Mouse (Mus musculus) heart, adult 11 months (tissue): ENCODE results near the gene Smad6.

ENCODE experiments used
- DNase-seq: peaks from one replicate; pipeline ENCODE4 v3.0.0; 2022

The Smad6 gene

DNA sequence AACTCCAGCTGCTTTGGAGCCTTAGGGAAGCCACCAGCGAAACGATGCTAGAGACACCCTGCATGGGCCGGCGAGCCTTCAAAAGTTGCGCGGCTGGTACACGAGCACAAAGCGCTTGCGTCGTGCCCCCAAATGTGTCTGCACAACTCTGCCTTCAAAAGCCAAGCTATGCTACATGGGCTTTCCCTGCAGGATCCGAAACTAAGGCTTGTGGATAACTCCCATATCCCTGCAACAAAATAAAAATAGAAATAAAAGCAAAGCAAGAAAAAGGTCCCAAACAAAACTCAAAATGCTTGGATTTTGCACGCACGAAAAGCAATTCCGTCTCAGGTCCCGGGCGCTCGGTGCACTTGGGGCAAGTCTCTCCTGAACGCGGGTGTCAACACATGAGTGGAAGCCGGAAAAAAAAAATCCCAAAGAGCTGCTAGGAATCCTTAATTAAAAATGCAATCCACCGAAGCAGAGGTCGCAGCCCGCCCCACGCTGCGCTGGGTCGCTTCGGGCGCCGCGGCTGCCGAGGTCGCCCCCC lies 474 bp downstream of the Smad6 start:
- DNase-seq = no peak

DNA sequence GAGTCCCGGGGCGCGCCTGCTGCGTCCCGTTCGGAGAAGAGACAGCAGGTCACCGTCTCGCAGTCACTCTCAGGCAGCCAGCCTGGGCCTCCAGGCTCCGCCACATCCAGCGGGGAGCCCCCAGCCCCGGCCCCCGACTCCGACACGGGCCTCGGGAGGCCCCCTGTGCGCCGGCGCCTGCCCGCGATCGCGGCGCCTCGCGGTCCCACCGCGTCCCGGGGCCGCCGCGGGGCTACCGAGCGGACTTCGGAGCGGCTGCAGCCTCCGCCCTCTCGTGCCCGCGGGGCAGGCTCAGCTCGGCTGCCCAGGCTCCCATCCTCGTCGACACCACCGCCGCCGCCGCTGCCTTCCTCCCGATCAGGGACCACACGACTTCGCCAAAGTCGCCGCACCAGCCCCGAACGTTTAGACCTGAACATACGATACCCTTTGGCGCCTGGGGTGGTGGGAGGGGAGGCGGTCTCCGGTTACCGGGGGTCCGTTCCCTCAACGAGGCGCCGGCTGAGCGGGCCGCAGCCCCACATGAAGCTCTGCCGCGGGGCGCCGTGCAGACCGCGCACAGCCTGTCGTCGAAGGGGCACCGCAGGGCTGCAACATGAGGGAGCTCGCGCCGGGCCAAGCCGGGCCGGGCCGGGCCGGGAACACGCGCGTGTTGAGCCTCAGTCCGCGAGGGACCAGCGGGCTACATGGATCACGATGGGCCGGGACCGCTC lies 1.1 kb downstream of the Smad6 start:
- peak; percentile 95 for DNase-seq

DNA sequence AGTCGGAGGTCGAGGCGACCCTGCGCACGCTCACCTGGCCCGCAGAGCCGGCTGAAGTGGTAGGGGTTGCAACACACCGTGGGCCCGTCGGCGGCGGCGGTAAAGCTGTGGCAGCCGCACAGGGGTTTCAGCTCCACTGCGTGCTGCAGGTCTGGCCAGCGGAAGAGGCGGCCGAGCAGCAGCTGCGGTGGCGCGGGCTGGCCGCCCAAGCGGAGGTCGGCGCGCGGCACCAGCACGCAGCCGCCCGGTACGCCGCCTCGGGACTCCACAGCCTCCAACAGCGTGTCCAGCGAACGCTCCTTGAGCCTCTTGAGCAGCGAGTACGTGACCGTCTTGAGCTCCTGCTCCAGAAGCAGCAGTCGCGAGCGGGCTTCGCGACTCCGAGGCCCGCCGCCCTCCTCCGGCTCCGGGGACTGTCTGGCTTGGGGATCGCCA lies 1.7 kb downstream of the Smad6 start:
- DNase-seq = peak; percentile 93

DNA sequence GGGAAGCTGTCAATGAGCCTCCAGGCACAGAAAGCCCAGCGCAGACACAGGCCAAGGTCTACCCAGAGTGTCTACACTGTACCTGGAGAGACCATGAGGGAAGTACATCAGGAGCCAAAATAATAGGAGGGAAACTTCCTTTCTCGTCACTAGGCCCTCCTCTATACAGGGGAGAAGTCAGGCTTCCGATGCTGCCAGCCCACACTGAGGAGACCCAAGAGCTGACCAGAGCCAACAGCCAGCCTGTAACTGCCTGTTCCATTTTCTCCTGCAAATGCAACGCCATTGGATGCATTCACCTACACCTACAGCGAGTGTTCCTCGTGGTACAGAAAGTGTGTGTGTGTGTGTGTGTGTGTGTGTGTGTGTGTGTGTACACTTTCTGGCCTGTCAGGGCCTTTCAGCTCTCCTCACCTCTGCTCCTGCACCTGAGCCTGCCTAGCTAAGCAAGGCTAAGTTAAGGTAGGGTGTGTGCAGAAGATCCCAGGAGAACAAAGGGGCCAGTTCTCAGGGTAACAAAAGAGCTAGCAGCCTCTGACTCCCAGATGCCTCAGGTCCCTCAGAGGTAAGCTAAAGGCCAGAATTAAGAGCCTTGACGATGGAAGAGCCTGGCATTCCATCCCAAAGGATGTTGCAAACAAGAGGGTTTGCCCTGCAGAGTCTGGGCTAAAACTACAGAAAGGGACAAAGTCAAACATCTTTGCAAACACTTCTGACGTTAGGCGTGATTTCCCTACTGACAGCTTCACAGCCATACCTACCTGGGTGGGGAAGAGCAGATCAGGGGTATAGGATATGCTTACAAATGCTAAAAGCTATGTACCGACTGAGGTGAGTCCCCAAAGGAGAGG lies 2.6 kb downstream of the Smad6 start:
- DNase-seq = no peak

DNA sequence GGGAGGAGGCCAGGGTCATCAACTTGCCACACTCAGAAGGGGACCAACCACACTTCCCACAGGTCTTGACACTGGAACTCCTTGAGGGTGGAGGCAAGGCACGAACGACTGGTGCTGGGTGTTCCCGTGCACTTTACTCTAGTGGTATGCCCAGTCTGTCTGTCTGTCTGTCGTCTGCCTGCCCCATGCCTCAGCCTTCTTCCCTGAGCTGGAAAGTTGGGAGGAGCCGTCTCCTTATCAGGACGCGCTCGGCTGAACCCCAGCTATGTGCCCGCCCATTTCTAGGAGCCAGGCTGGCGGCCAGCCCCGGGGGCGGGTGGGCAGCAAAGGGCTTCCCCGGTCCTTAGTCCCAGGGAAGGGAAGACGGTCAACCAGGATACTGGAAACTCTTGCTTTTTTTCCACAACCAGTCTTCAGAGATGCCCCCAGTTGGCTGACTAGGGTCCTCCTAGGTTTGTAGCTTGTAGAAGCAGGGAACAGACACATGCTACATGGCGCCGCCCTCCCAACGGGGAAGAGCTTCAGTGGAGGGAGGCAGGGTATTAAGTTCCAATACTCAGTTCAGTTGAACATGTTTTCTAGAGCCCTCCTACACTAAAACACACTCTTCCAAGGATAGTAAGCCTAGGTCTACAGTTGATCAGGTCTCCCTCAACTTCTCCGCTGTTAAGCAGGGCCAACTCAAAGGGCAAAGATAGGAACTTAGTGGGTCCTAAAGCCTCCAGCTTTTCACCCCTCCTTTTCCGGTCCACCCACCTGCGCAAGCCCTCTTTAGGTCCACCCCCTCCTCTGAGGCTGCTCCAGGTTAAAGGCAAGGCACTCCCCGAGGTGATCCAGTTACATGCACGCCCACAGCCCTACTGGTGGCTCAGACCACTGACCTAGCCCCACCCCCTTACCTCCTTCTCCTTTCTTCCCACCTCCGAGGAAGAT lies 3.7 kb downstream of the Smad6 start:
- peak; percentile 97 for DNase-seq

DNA sequence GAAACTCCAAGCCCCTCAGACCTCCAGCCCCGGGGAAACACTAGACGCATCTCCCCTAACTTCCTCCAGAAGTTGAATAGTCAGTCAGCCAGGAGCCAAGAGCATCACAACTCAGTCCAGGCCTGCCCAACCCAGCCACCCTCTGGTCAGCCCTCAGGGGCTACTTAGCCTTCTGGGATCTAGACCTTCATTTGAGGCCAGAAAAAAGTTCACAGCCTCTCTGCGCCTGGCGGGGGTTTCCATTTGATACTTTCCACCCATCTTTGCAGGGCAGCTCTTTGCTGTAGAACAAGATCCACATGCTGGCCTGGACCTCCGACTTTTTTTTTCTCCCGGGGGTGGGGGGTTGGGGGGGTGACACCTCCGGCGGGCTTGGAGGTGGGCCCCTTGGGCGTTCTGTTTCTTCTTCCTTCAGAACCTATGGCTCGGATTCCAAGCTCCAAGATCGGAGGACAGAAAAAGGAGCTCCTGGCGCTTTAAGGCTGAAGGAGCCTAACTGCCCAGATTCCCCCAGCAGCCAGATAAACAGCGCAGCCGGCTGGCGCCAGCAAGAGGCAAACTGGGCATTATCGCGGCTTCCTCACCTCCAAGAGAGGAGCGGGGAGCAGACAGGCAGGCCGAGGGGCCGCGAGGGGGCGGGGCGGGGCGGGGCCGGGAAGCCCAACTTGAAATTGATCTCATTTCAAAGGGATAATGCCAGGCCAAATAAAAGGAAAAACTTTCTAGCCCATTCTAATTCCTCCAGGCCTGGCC lies 5.0 kb downstream of the Smad6 start:
- DNase-seq = peak; percentile 98

DNA sequence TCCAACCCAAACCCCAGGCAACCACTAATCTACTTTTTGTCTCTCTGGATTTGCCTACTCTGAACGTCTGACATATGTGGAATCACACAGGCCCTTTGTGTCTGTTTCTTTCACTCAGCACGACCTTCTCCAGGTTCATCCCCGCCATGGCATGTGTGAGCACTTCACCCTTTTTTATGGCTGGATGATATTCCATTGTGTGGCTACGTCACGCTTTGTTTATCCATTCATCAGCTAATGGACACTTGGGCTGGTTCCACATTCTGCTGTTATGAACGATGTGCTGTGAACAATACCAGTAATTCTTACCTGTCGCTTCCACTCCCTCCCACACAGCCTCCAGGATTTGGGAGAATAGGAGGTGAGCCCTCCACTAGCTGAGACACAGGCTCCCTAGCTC lies 5.8 kb downstream of the Smad6 start:
- no peak for DNase-seq

DNA sequence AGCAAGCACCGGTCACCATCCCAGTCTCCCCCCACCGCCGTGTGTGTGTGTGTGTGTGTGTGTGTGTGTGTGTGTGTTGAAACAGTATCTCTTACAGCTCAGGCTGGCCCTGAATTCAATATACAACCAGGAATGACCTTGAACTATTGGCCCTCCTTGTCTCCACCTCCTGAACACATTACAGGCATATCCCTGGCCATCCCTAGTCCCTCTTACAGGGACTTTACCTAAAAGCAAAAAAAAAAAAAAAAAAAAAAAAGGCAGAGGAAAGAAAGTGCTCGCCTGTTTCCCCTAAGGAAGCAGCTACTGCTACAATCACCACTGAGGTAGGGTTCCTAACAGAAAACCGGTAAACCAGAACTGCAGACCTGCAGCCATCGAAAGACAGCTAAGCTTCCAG lies 7.1 kb downstream of the Smad6 start:
- no peak for DNase-seq

DNA sequence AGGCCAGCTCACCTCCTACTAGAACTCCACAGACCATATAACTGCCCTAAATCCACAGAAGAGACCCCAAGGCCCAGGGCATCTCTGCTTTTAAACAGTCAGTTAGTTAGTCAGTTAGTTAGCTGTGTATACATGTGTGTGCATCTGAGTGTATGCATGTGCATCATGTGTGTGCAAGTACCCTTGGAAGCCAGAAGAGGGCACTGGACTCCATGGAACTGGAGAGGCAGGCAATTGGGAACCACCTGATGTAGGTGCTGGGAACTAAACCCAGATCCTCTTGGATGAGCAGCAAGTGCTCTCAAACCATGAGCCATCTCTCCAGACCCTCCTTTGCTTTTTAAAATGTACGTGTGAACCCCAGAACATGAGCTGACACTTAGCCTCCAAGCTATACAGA lies 10.5 kb downstream of the Smad6 start:
- DNase-seq = no peak

DNA sequence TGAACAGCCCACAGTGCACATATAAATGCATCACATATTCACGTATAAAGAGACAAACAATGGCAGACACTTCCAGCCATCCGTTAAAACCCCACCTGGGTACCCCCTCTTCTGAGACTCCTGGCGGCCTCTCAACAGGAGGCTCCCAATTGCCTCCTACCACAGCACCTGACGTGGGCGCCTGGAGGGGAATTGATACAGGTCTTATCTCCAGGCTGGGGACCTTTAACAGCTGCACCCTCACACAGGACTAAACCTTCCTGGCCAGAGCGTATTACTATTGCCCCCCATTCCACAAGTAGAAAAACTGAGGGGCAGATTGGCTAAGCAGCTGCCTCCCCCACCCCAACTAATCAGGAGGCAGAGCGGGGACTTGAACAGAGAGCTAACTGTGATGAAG lies 18.9 kb downstream of the Smad6 start:
- DNase-seq = no peak

DNA sequence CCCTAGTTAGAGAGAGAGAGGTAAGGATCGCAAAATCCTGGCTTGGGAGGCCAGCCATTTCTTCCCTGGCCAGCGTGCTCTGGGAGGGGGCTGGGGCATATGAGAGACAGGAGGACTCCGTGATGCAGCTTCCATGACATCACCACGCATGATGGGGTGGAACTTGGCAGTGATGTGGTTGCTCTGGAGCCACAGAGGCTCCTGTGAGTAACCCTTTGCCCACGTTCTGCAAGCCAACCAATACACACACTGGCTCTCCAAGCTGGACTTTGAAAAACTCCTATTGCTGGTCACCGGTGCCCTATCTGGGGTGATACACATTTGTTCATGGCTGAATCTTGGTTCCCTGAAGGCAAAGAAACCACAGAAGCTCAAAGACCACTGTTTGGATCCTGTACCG lies 20.8 kb downstream of the Smad6 start:
- DNase-seq = no peak

DNA sequence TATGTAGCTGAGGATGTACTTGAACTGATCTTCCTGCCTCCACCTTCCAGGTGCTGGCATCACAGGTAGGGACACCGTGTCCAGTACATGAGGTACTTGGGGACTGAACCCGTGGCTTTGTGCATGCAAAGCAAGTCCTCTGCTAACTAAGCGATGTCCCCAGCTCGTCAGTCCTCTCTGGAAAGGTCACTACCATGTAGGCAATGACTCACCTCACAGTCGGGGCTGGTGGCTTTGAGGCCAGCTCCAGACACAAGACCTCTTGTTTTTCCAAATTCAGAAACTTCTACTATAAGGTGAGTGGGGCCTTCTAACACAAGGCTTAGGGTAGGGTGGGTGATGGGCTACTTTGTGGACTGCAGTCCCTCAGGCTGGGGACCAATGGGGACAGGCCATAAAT lies 21.8 kb downstream of the Smad6 start:
- DNase-seq = no peak

DNA sequence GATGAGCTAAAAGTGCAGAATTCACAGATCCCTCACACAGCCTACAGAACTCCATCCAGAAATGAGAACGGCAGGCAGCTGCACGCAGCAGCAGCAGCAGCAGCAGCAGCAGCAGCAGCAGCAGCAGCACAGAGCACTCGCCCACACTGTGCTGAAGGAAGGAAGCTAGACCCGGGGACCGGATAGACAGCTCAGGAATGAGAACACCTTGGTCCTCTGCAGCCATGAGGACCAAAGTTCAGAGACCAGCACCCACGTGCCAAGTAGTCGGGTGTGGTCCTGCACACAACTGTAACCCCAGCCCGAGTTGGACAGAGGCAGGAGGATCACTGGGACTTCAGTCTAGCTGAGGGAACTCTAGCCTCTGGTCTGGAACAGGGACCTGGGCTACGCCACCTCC lies 22.7 kb downstream of the Smad6 start:
- DNase-seq = no peak

DNA sequence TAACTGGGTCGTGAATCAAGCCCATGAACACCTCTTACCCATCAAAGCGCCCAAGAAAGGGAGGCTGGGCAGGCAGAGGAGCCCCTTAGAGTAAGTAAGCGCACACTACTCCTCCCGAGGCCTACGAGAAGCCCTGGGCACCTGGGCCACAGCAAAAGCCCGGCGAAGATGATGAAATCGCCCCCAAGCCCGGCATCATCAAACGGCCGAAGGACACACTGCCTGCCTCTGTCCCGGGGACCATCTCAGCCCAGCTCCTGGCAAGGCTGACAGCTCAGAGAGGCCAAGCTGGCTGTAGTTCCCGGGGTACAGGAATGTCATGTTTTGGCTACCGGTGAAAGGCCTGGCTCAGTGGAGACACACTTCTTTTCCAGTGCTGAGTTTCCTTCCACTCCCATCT lies 23.8 kb downstream of the Smad6 start:
- DNase-seq = no peak

DNA sequence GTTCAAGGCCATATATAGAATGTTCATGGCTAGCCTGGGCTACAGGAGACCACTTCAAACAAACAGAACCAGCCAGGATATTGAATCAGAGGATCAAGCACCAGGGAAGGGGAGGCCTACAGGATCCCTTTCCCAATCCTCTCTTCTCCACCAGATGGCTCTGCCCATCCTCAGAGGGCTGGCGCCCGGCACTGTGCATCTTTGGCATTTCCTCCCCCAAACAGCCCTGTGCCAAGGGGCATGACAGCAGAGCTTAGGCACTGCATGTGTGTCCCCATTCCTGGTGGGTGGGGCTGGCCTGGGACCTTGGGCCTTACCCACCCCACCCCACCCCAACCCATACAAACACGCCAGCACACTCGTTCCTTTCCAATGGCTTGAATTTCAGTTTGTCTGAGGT lies 24.4 kb downstream of the Smad6 start:
- DNase-seq = peak; percentile 93

DNA sequence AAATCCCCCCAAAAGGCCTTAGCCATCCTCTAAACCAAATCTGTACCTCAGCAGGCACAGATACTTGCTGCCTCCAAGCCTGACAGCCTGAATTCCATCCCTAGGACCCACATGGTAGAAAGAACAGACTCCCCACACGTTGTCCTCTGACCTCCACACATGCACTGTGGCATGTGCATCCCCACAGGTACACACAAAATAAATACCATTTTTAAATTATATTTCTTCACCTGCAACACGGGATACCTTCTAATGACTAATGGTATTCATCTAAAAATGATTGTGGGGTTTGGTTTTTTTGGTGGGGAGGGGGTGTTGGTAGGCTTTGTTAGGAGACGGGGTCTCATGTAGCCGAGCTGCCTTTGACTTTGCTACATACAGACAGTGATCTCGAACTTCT lies 28.6 kb downstream of the Smad6 start:
- DNase-seq = no peak

DNA sequence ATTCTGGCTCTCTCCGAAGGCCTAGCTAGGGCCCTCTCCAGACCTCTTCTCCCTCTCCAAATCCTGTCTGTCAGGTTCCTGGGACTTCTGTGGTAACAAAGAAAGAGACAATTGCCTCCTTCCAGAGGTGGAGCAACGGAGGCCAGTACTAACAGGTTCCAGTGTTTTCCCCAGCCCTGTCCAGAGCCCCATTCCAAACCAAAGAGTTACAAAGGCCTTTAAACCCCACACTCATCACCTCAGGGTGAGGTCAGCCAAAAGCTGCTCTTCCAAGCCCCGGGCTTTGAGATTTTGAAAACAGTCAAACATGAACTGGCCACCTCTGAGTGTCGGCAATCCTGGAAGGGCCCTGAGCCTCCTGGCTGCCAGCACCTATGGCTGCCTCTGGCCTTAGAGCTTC lies 29.1 kb downstream of the Smad6 start:
- DNase-seq = no peak

DNA sequence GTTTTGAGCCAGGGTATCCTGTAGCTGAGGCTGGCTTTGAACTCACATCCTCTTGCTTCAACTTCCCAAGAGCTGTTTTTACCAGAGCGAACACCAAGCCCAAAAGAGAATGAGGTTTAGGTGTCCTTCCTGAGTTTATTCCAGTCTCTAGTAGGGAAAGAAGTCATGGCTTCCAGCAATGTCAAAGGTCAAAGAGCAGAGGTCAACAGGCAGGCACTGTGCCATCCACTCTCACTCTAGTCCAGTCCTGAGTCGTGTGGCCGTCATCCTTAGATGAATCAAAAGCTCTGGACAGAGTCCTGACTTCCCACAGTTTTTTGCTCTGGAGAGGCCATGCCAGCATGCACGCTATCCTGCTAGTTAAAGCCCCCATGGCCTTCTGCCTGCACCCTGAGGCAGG lies 30.7 kb downstream of the Smad6 start:
- DNase-seq = no peak

DNA sequence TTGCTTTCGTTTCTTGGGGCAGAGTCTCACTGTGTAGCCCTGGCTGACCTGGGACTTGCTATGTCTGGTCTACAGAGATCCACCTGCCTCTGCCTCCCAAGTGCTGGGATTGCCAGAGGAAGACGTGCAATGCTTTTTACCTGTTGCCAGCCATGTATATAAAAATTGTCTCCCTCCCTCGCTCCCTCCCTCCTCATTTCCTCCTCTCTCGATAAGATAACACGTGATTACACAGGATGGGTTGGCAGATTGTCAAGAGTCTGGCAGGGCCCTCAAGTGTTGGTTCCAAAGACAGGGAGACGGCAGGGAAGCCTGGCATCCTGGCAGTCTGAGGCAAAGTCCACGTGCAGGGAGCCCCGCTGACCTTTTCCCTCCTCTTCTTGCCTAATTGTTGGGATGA lies 32.2 kb downstream of the Smad6 start:
- peak; percentile 94 for DNase-seq

DNA sequence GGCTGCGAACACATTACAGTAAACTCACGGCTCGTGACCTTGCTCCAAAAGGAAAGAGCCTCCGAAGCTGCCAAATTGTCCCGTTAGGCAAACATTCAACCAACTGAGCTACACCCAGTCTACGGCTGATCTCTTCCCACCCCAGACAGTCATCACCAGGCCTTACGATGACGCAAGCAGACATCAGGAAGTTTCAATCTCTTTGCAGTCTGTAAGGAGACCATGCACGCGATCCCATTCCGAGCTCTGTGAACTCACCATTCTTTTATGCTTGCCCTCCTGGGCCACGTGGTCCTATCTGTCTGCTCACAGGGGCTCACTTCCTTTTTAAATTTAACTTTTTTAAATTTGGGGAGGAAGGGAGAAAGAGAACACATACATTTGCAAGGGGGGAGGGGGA lies 32.6 kb downstream of the Smad6 start:
- DNase-seq = no peak

DNA sequence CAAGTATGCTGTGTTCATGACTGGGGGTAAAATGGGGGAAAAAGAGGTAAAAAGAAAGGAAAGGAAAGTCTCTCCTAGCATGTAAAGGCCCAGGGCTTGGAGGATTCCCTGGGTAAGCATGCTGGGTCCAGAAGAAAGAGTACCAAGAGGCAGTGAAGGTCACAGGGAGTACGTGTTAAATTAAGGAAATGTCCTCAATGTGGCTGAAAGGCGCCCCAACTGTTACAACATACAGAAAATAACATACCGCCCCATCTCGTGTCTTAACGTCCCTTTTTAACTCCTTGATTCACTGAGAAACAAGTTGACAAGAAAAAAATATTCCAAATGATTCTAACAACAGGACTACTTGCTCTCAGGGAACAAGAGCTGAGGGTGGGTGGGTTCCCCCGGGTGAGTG lies 36.7 kb downstream of the Smad6 start:
- no peak for DNase-seq

DNA sequence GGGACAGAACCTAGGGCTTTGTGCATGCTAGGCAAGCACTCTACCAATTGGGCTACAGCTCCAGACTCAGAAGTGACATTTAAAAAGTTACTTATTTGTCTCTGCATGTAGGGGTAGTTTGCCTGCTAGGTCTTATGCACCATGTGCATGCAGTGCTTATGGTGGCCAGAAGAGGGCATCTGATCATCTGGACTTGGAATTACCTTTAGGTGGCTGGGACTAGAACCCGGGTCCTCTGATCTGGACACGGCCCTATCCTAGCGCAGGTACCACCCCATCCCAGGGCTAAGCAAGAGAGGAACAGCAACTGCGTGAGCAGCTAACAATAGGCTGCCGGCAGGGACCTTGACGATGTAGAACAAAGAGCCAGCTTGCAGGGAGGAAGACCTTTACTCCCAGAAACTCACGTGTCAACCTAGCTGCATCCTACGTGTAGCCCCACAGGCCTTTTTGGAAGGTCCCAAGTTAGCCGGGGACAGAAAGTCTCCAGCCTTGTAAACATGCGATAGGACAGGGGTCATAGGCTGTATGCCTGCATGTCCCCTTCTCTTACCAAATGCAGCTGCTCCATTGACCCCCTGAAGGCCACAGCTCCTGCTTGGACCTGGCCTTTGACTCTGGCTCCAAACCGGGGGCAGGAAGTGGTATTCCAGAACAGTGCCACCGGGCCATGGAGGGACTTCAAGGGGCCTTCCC lies 38.8 kb downstream of the Smad6 start:
- no peak for DNase-seq
